Mouse (Mus musculus) hindbrain, embryonic 14.5 days (tissue): ENCODE data around the gene Ccdc169. TPM values are rescaled to one million over a fixed set of nuclear protein-coding genes. Genes with fewer than 3 reads are reported as not detected.

Experiments
- ATAC-seq: fragments of 200-750 bp; cut with Nextera tagmentation; 2 replicates; pipeline ENCODE4 v1.8.0; 2017; ENCODE audit warnings: moderate number of reproducible peaks, mild to moderate bottlenecking, moderate TSS enrichment, moderate library complexity; ENCODE audit not compliant: low FRiP score
- DNase-seq: peaks from one replicate; pipeline ENCODE4 v3.0.0-alpha.2; 2015; ENCODE audit warnings: low spot score
- H3K27ac ChIP-seq: fragments of 300-500 bp; sonication (generic); 2 replicates; pipeline ENCODE4 v1.5.1; 2014; ENCODE audit warnings: mild to moderate bottlenecking, moderate library complexity
- H3K27me3 ChIP-seq: fragments of 300-500 bp; sonication (generic); 2 replicates; pipeline ENCODE4 v1.6.1; 2014; ENCODE audit warnings: mild to moderate bottlenecking, low read length, mixed read lengths; ENCODE audit not compliant: control insufficient read depth, insufficient read depth
- H3K36me3 ChIP-seq: fragments of 300-500 bp; sonication (generic); replicated peaks from 2 replicates; pipeline ENCODE4 v1.6.1; 2014; ENCODE audit not compliant: control insufficient read depth, insufficient read depth
- H3K4me1 ChIP-seq: fragments of 300-500 bp; sonication (generic); replicated peaks from 2 replicates; pipeline ENCODE4 v1.6.1; 2014; ENCODE audit warnings: antibody characterized with exemption, low read length, mixed read lengths; ENCODE audit not compliant: control insufficient read depth, insufficient read depth
- H3K4me2 ChIP-seq: fragments of 300-500 bp; sonication (generic); replicated peaks from 2 replicates; pipeline ENCODE4 v1.6.1; 2014; ENCODE audit warnings: mild to moderate bottlenecking, moderate library complexity
- H3K4me3 ChIP-seq: fragments of 300-500 bp; sonication (generic); replicated peaks from 2 replicates; pipeline ENCODE4 v1.5.1; 2014; ENCODE audit warnings: mild to moderate bottlenecking, low read length
- H3K9ac ChIP-seq: fragments of 300-500 bp; sonication (generic); 2 replicates; pipeline ENCODE4 v1.6.1; 2014
- H3K9me3 ChIP-seq: fragments of 300-500 bp; sonication (generic); 2 replicates; pipeline ENCODE4 v1.6.1; 2016; ENCODE audit warnings: low read length; ENCODE audit not compliant: control insufficient read depth
- WGBS: fragments of 180-500 bp; shearing (Covaris S2); extraction: QIAGEN DNeasy Blood & Tissue Kit; methylation state at CpG from one replicate; pipeline ENCODE4 v1.1.7; 2014; 5-methylcytosine and 5-hydroxymethylcytosine counted together
- polyA plus RNA-seq: library from polyadenylated mRNA; unstranded; fragments of >200 nt; fragmentation: Nextera tagmentation; extraction: Ambion mirVana; gene quantifications from 2 replicates; pipeline ENCODE4 v1.2.1, GENCODE M21; 2014

The Ccdc169 gene
- polyA plus RNA-seq, 1 experiment from 2014 or later: not detected

DNA sequence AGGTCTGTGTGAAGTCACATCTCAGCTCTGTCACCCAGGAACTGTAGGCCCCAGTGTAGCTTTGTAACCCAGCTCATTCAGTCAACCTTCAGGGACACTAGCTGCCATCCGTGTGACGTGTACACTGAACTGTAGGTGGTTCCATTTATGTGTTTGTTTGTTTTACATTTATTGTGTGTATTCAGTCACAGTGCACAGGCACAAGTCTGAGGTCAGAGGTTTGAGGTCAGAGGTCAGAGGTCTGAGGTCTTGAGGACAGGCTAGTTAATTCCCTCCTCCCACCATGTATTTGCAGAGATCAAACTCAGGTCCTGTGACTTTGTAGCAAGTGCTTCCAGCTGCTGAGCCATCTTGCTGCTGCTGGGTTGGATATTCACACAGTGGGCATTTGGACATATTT is 4.3 kb downstream of the Ccdc169 start:
- DNase-seq: no peak
- no peak for ATAC-seq
- H3K9me3 ChIP-seq: no peaks in the 10 kb centered on the region
- H3K27ac ChIP-seq: no peak overlapping the region
- no peaks in the 10 kb centered on the region for H3K4me1 ChIP-seq
- H3K27me3 ChIP-seq: no peaks in the 10 kb centered on the region
- peaks cover 17% of the 10 kb centered on the region for H3K36me3 ChIP-seq
- H3K4me2 ChIP-seq: no peak overlapping the region
- H3K4me3 ChIP-seq: no peak overlapping the region
- no peak overlapping the region for H3K9ac ChIP-seq
- WGBS: 54% methylated on average over 2 of the region's 2 CpGs

DNA sequence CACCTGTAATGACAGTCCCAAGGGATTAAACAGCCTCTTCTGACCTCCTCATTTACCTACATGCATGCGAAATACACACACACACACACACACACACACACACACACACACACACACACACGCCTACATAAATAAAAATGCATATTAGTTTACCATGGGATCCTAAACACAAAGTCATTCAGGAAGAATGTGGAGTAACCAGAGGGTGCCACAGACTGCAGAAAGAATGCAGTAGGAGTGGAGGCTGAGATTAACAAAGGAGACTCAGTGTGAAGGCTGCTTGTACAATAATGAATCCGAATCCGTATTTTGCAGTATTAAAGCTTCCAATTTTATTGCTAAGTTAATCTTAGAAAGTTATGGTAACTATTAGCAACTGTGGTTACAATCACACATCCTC is 7.8 kb downstream of the Ccdc169 start:
- no peak for ATAC-seq
- WGBS: 69% methylated on average over 4 of the region's 4 CpGs
- H3K36me3 ChIP-seq: no peaks in the 10 kb centered on the region

DNA sequence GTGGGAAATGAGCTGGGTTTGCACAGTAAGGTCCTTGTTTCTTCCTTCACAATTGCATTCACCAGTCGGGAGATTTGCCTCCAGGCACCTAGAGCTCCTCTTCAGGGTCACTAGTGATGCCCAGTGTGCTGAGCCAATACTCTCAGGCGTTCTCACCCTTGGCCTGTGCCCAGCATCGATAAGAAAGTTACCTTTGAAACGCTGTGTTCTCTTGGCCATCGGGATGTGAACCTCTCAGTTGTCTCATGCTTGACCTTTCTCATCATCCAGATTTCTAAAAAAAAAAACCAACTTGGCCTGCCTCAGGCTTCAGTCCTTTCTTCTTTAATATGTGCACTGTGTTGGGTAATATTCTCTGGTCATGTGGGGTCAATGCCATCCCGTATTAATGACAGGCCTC is 9.3 kb downstream of the Ccdc169 start:
- Histone ChIP-seq H3K4me3 (no peak overlapping the region), H3K36me3 (no peaks in the 10 kb centered on the region), H3K27ac (no peak overlapping the region), H3K27me3 (no peaks in the 10 kb centered on the region), H3K4me2 (no peak overlapping the region), H3K9me3 (no peaks in the 10 kb centered on the region), H3K9ac (no peak overlapping the region), H3K4me1 (no peaks in the 10 kb centered on the region)
- DNase-seq (no peak), ATAC-seq (no peak)
- 78% methylated on average over 6 of the region's 6 CpGs for WGBS

More for the DNA sequence above, 7.8 kb downstream of the Ccdc169 start:
- no peaks in the 10 kb centered on the region for H3K9me3 ChIP-seq
- no peak overlapping the region for H3K4me2 ChIP-seq
- H3K27me3 ChIP-seq: no peaks in the 10 kb centered on the region
- H3K4me3 ChIP-seq: no peak overlapping the region
- H3K9ac ChIP-seq: no peak overlapping the region
- no peaks in the 10 kb centered on the region for H3K4me1 ChIP-seq
- no peak overlapping the region for H3K27ac ChIP-seq
- no peak for DNase-seq

DNA sequence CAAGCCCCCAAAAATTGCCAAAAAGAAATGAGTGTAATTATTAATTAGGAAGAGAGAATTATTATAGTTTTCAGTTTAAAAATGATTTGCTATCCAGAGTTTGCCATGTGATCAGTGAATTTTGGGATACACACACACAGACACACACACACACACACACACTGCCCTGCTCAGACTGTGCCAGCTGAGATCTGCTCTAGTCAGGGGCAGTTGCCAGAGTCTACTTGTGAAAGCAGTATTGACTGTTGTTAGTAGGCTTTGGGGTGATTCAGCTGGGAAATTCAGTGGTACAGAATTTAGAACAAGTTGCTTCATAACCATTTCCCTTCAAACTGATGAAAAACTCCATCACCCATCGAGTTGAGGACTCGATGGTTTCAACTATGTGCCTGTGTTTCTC is 10.0 kb downstream of the Ccdc169 start:
- no peak overlapping the region for H3K27ac ChIP-seq
- DNase-seq: no peak
- H3K4me3 ChIP-seq: no peak overlapping the region
- no peak overlapping the region for H3K9ac ChIP-seq
- H3K27me3 ChIP-seq: no peaks in the 10 kb centered on the region
- H3K9me3 ChIP-seq: no peaks in the 10 kb centered on the region
- no peaks in the 10 kb centered on the region for H3K36me3 ChIP-seq
- H3K4me2 ChIP-seq: no peak overlapping the region
- 85% methylated on average over 2 of the region's 2 CpGs for WGBS
- ATAC-seq: no peak
- no peaks in the 10 kb centered on the region for H3K4me1 ChIP-seq

DNA sequence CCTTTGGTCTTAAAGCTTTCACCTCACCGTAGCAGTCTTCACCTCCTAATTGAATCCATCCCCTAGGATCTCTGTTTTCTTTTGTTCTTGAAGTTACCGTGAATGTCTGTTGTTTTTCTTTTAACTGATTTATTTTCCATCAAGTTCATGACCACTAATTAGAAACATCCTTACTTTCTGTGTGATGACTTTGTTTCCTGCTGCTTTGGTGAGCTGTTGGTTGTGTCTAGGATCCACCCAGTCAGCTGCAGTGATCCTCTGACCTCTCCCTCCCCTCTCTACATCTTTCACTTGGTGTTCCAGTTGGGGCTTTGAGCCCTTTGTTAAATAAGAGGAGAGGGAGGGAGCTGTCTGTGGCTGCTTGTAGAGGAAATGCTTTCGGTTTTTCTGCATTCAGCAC is 11.0 kb downstream of the Ccdc169 start:
- H3K36me3 ChIP-seq: no peaks in the 10 kb centered on the region
- no peak overlapping the region for H3K4me2 ChIP-seq
- DNase-seq (no peak), ATAC-seq (no peak)
- 21% methylated on average over 3 of the region's 3 CpGs for WGBS
- no peak overlapping the region for H3K9ac ChIP-seq
- no peaks in the 10 kb centered on the region for H3K27me3 ChIP-seq
- no peak overlapping the region for H3K4me3 ChIP-seq
- H3K4me1 ChIP-seq: no peaks in the 10 kb centered on the region
- no peaks in the 10 kb centered on the region for H3K9me3 ChIP-seq
- no peak overlapping the region for H3K27ac ChIP-seq

DNA sequence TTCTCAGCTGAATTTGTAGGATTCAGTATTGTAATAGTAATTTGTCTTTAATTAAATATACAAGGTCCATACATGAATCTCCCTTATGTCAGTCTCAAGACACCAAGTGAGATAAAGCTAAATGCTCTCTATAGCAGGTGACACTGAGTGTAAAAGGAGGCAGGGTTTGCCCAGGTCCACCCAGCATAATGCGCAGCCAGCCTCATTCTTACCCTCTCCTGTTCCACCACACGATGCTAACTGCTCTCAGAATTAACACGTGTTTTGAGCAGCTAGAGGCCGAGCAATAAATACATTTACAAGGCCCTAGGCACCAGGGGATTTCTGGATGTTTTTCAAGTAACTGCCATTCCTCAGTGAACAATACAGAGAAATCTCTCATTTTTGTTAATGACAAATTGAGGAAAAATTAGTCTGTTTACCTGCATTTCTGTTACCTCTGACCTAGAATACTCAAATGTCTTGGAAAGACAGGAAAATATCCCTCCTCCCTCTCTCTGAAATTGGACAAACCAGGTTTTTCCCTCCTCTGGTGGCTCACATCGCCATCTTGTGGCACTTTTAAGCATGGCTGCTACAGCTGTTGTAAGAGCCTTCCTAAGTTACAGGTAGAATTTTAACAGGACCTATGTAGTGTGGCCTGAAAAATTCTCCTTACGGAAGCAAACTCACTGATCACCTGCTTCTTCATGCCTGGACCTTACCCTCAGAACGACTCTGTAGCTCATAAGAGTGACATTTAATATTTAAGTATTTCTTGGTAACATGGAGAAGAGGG is 14.7 kb downstream of the Ccdc169 start:
- ATAC-seq: peak; percentile 46; the same call in 1 of the 2 replicates
- no peak overlapping the region for H3K4me3 ChIP-seq

DNA sequence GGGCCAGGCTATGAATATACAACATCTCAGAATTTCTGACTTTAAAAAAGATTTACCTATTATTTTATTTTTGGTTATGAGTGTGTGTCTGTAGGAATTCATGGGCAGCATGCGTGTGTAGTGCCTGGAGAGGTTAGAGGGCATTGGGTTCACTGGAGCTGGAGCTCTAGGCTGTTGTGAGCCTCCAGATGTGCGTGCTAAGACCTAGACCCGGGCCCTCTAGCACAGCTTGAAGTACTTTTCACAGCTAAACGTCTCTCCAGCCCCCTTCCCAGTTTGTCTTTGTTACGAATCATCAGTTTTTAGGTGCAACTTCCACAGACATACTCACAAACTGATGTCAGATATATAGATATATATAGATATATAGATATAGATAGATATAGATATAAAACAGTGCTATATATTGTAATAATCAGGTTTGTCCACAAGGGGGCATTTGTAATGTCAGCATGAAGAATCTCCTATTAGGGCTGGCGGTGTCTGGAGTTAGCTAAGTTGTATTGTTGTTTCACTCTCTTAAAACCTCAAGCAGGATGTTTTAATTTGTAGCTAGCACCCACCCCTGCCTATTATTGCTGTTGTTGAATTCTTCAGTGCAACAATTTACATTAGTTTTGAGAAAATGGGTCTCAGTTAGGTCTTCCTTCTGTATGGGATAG is 15.7 kb downstream of the Ccdc169 start:
- no peaks in the 10 kb centered on the region for H3K9me3 ChIP-seq
- no peak overlapping the region for H3K27ac ChIP-seq
- H3K4me2 ChIP-seq: no peak overlapping the region
- ATAC-seq (no peak), DNase-seq (peak; percentile 78)
- no peaks in the 10 kb centered on the region for H3K36me3 ChIP-seq
- no peak overlapping the region for H3K4me3 ChIP-seq
- H3K27me3 ChIP-seq: no peaks in the 10 kb centered on the region
- WGBS: 66% methylated on average over 6 of the region's 6 CpGs
- H3K9ac ChIP-seq: no peak overlapping the region
- H3K4me1 ChIP-seq: no peaks in the 10 kb centered on the region

More for the DNA sequence above, 14.7 kb downstream of the Ccdc169 start:
- Histone ChIP-seq H3K9ac (no peak overlapping the region), H3K36me3 (no peaks in the 10 kb centered on the region), H3K4me2 (no peak overlapping the region), H3K27me3 (no peaks in the 10 kb centered on the region), H3K4me1 (no peaks in the 10 kb centered on the region), H3K9me3 (no peaks in the 10 kb centered on the region), H3K27ac (no peak overlapping the region)
- 44% methylated on average over 7 of the region's 7 CpGs for WGBS
- peak; percentile 85 for DNase-seq

DNA sequence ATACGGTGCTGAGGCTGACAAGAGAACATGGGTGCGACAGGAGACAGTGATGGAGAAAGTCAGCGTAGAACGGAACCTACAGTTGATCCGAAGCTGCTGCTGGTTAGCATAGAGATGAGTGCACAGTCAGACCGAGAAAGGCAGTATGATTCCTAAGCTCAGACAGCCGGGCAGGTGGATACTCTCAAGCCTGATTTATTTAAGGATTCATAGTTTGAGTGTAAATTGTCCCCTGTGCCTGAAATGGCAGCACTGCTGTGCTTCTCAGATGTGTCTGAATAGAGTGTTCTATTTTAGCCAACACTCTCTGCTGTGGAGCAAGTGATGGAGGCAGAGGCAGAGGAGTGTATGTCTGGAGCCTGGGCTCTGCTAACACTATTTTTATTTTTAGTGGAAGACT is 17.0 kb downstream of the Ccdc169 start:
- no peak overlapping the region for H3K9ac ChIP-seq
- H3K9me3 ChIP-seq: no peaks in the 10 kb centered on the region
- DNase-seq: no peak
- no peaks in the 10 kb centered on the region for H3K36me3 ChIP-seq
- no peak overlapping the region for H3K27ac ChIP-seq
- no peak overlapping the region for H3K4me3 ChIP-seq
- no peak for ATAC-seq
- WGBS: 87% methylated on average over 7 of the region's 7 CpGs
- no peaks in the 10 kb centered on the region for H3K4me1 ChIP-seq
- H3K4me2 ChIP-seq: no peak overlapping the region
- no peaks in the 10 kb centered on the region for H3K27me3 ChIP-seq

DNA sequence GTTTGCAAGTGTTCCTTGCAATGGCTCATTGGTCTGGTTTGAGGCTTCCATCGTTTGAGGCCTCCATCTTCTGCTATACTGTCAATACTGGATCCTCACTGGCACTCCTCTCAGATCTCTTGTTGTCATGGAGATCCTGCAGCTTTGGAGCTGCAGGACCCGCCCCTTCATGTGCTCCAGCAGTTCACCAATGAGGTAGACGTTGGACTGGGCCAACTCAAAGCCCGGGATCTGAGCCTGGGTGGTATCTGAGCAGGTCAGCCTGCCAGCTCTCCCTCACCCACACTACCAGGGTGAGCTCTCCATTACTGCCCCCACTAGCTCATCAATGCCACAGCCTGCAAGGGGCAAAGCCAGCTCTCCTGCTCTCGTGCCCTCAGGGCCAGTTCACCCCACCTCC is 20.3 kb downstream of the Ccdc169 start:
- no peaks in the 10 kb centered on the region for H3K27me3 ChIP-seq
- ATAC-seq: 0 out of 2 replicates have a peak, but pooled peaks have one; percentile 43
- no peaks in the 10 kb centered on the region for H3K4me1 ChIP-seq
- WGBS: 53% methylated on average over 5 of the region's 5 CpGs
- no peak overlapping the region for H3K4me2 ChIP-seq
- H3K9me3 ChIP-seq: no peaks in the 10 kb centered on the region
- H3K27ac ChIP-seq: no peak overlapping the region
- no peaks in the 10 kb centered on the region for H3K36me3 ChIP-seq
- H3K4me3 ChIP-seq: no peak overlapping the region
- DNase-seq: no peak
- no peak overlapping the region for H3K9ac ChIP-seq
